Mouse (Mus musculus) heart, postnatal 4 days (tissue): Measurements from ENCODE around the gene Satb1. TPM values are rescaled to one million over a fixed set of nuclear protein-coding genes. Genes with fewer than 3 reads are reported as not detected.

ENCODE experiments used
- DNase-seq: peaks from one replicate; pipeline ENCODE4 v3.0.0; 2021
- total RNA-seq, 2 experiments: library from RNA; stranded (reverse); gene quantifications; 2 replicates each; pipeline ENCODE4 v1.2.3; 2021

Satb1 gene
- total RNA-seq, 2 experiments from 2014 or later, result 24.4 to 25.3 TPM

GRCm38 (mm10) chr17:51814301-51814700, 18.8 kb downstream of the Satb1 start:
- no peak for DNase-seq

GRCm38 (mm10) chr17:51813784-51814120, 19.3 kb downstream of the Satb1 start:
- DNase-seq, result no peak

GRCm38 (mm10) chr17:51812942-51813783, 19.9 kb downstream of the Satb1 start:
- peak; percentile 75 for DNase-seq

GRCm38 (mm10) chr17:51812261-51812941, 20.7 kb downstream of the Satb1 start:
- DNase-seq, result peak; percentile 35

GRCm38 (mm10) chr17:51811911-51812260, 21.2 kb downstream of the Satb1 start:
- no peak for DNase-seq

- DNase-seq, result peak; percentile 69
These were observed 21.8 kb downstream of the Satb1 start for GRCm38 (mm10) chr17:51811086-51811868.

- peak; percentile 18 for DNase-seq
These were observed 25.7 kb downstream of the Satb1 start for GRCm38 (mm10) chr17:51807429-51807828.

GRCm38 (mm10) chr17:51806124-51806960, 26.7 kb downstream of the Satb1 start:
- DNase-seq, result no peak

- DNase-seq, result no peak
These were observed 32.9 kb downstream of the Satb1 start for GRCm38 (mm10) chr17:51800208-51800607.

- DNase-seq, result no peak
These were observed 36.6 kb downstream of the Satb1 start for GRCm38 (mm10) chr17:51796459-51796858.

GRCm38 (mm10) chr17:51791226-51791625, 41.9 kb downstream of the Satb1 start:
- no peak for DNase-seq

- no peak for DNase-seq
These were observed 42.6 kb downstream of the Satb1 start for GRCm38 (mm10) chr17:51790387-51791060.

GRCm38 (mm10) chr17:51789777-51790176, 43.3 kb downstream of the Satb1 start:
- DNase-seq, result no peak

GRCm38 (mm10) chr17:51789098-51789497, 44.0 kb downstream of the Satb1 start:
- no peak for DNase-seq

GRCm38 (mm10) chr17:51787955-51788354, 45.1 kb downstream of the Satb1 start:
- no peak for DNase-seq

- DNase-seq, result no peak
These were observed 47.0 kb downstream of the Satb1 start for GRCm38 (mm10) chr17:51786050-51786449.

GRCm38 (mm10) chr17:51784935-51785334, 48.2 kb downstream of the Satb1 start:
- DNase-seq, result no peak

GRCm38 (mm10) chr17:51783591-51784279, 49.4 kb downstream of the Satb1 start:
- DNase-seq, result no peak

GRCm38 (mm10) chr17:51780036-51780435, 53.1 kb downstream of the Satb1 start:
- no peak for DNase-seq

- DNase-seq, result no peak
These were observed 54.1 kb downstream of the Satb1 start for GRCm38 (mm10) chr17:51778961-51779360.

- DNase-seq, result peak; percentile 33
These were observed 55.3 kb downstream of the Satb1 start for GRCm38 (mm10) chr17:51777813-51778212.
